Mouse (Mus musculus): ENCODE data around the gene Olfr209. TPM values are rescaled to one million over a fixed set of nuclear protein-coding genes. Genes with fewer than 3 reads are reported as not detected.

Olfr209 gene
- not detected in 2 replicates for polyA plus RNA-seq (2014; fragmentation: Nextera tagmentation; extraction: Ambion mirVana)

DNA sequence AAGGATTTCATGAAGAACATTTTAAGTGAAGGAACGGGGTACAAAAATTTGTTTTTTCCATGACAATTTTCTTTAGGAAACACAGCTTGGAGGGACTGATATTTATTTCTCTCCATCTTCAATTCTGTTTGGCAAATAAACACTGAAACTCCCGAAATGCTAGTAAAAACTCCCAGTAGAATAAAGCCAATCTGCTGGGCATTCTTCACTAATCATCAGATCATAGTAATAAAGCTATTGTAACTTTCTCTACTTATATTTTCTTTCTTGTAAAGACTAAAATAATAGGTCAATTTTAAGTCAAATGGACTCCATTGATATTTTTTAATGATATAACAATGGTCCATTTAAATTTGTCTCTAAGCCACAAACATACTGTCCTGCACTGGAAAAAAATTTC lies at the start of gene Olfr209:
Gene Olfr209, minus strand, starts transcription at position 101 of the 400 bp plus-strand sequence.
- no peaks in the 10 kb centered on the region for H3K4me1 ChIP-seq (ENCODE audit: control insufficient read depth, insufficient read depth, low read length)
- ATAC-seq (no peak), DNase-seq (ENCODE audit: low spot score) (no peak)
- H3K36me3 ChIP-seq (ENCODE audit: control insufficient read depth, insufficient read depth, low read length) = no peaks in the 10 kb centered on the region
- H3K27ac ChIP-seq (ENCODE audit: low read depth, low read length) = no peak within 1 kb of the TSS
- H3K27me3 ChIP-seq (replicated peaks; ENCODE audit: control insufficient read depth, insufficient read depth, low read length) = no peaks in the 10 kb centered on the region
- no peaks in the 10 kb centered on the region for H3K9me3 ChIP-seq (replicated peaks; ENCODE audit: control insufficient read depth, low read length)
- H3K4me3 ChIP-seq (ENCODE audit: low read depth, low read length) = no peak within 1 kb of the TSS
- no peak within 1 kb of the TSS for H3K4me2 ChIP-seq (ENCODE audit: low read length)
- H3K9ac ChIP-seq (ENCODE audit: low read length) = no peak within 1 kb of the TSS
- WGBS = 78% methylated on average over 2 of the region's 2 CpGs

DNA sequence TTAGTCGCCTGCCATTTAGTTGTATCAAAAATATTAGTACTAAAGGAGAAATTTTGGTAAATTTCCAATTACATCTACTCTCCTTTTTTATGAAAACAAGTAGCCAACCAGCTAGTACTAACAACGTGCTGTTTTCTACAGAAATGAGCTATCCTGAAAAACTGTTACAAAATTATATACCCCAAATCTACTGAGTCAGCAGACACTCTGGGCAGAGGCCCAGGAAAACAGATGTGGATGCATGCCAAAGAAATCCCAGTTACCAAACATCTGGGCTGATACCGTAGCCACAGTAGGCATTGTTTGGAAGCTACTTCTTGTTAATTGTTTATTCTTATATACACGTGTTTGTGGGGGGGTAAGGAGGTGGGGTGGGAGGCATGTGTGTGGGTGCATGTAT lies 49.7 kb upstream of the Olfr209 start:
- no peak overlapping the region for H3K4me2 ChIP-seq (ENCODE audit: low read length)
- ATAC-seq (no peak), DNase-seq (ENCODE audit: low spot score) (no peak)
- H3K9me3 ChIP-seq (replicated peaks; ENCODE audit: control insufficient read depth, low read length) = no peaks in the 10 kb centered on the region
- H3K9ac ChIP-seq (ENCODE audit: low read length) = no peak overlapping the region
- peaks cover 4% of the 10 kb centered on the region; the same call in 1 of the 2 replicates for H3K4me1 ChIP-seq (ENCODE audit: control insufficient read depth, insufficient read depth, low read length)
- no peak overlapping the region for H3K4me3 ChIP-seq (ENCODE audit: low read depth, low read length)
- no peaks in the 10 kb centered on the region for H3K27me3 ChIP-seq (replicated peaks; ENCODE audit: control insufficient read depth, insufficient read depth, low read length)
- H3K27ac ChIP-seq (ENCODE audit: low read depth, low read length) = no peak overlapping the region
- WGBS = 72% methylated on average over 4 of the region's 4 CpGs
- H3K36me3 ChIP-seq (ENCODE audit: control insufficient read depth, insufficient read depth, low read length) = no peaks in the 10 kb centered on the region

GRCm38 (mm10) chr16:59409800-59410199 lies 46.0 kb upstream of the Olfr209 start:
- Histone ChIP-seq H3K9me3 (replicated peaks; ENCODE audit: control insufficient read depth, low read length) (no peaks in the 10 kb centered on the region), H3K4me3 (ENCODE audit: low read depth, low read length) (no peak overlapping the region), H3K4me1 (ENCODE audit: control insufficient read depth, insufficient read depth, low read length) (peaks cover 4% of the 10 kb centered on the region; the same call in 1 of the 2 replicates), H3K27me3 (replicated peaks; ENCODE audit: control insufficient read depth, insufficient read depth, low read length) (no peaks in the 10 kb centered on the region), H3K9ac (ENCODE audit: low read length) (no peak overlapping the region), H3K27ac (ENCODE audit: low read depth, low read length) (no peak overlapping the region), H3K4me2 (ENCODE audit: low read length) (no peak overlapping the region), H3K36me3 (ENCODE audit: control insufficient read depth, insufficient read depth, low read length) (no peaks in the 10 kb centered on the region)
- 70% methylated on average over 2 of the region's 2 CpGs for WGBS
- ATAC-seq (no peak), DNase-seq (ENCODE audit: low spot score) (no peak)

DNA sequence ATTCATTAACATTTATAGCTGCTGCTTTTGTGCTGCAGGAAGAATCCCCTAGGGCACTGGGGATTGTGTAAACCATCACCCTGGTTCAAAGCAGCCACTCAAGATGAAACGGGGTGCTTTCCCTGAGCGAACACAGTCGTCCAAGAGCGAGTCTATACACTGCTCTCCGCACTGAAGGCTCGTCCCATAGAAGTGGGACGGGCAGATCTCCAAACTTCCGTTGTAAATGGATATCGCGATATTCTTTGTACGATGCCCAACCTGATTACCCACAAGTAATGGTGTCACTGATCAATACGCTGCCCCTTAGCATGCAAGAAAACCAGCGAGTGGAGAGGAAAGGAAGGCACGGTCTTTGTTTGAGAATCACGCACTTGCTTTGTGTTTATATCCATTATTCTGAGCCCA lies 45.6 kb upstream of the Olfr209 start:
- peaks cover 4% of the 10 kb centered on the region; the same call in 1 of the 2 replicates for H3K4me1 ChIP-seq (ENCODE audit: control insufficient read depth, insufficient read depth, low read length)
- H3K4me2 ChIP-seq (ENCODE audit: low read length) = 0 out of 2 replicates have a peak overlapping the region, but pooled peaks have one; percentile 3
- H3K4me3 ChIP-seq (ENCODE audit: low read depth, low read length) = no peak overlapping the region
- DNase-seq (ENCODE audit: low spot score) (peak; percentile 28), ATAC-seq (peak; percentile 44; the same call in 1 of the 2 replicates)
- no peaks in the 10 kb centered on the region for H3K27me3 ChIP-seq (replicated peaks; ENCODE audit: control insufficient read depth, insufficient read depth, low read length)
- no peaks in the 10 kb centered on the region for H3K36me3 ChIP-seq (ENCODE audit: control insufficient read depth, insufficient read depth, low read length)
- 54% methylated on average over 15 of the region's 15 CpGs for WGBS
- H3K9ac ChIP-seq (ENCODE audit: low read length) = no peak overlapping the region
- H3K27ac ChIP-seq (ENCODE audit: low read depth, low read length) = no peak overlapping the region
- no peaks in the 10 kb centered on the region for H3K9me3 ChIP-seq (replicated peaks; ENCODE audit: control insufficient read depth, low read length)

DNA sequence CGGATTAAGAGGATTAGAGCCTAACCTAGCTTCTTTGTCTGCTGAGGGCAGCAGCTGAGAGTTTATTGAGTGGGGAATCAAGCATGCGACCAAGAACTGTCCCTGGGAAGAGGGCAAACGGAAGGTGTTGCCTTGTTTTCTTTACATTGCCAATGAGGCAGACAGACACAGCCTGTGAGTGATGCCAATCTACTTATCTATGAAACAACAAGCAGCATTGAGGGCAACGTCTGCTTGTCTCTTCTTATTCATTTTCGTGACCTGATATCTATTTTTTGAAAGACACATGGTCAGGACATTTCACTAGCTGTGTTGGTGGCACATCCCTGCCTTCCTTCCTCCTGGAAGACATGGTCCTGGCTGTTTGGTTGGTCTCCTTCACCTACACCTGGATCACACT lies 43.2 kb upstream of the Olfr209 start, which contains the start of gene Gabrr3:
Gene Gabrr3, plus strand, starts transcription at position 301 of the 400 bp plus-strand sequence.
- no peak for ATAC-seq
- H3K27me3 ChIP-seq (replicated peaks; ENCODE audit: control insufficient read depth, insufficient read depth, low read length) = no peaks in the 10 kb centered on the region

DNA sequence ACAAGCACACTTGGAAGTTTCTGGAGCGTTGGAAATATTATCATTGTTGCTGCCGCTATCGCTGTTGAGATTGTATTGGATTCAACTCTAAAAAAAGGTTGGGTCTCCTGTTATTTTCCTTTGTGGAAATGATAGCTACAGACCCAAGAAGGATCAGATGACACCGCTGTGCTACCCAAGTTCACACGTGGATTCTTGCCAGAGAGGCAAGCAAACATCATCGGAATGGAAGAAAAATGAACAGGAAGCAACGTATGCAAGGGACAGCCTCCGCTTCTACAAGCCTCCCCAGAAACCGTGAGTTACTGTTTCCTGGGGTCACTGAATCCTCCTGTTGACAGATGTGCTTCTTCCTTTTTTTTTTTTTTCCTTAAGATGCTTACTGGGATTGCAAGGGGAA lies 41.0 kb upstream of the Olfr209 start:
- peaks cover 4% of the 10 kb centered on the region; the same call in 1 of the 2 replicates for H3K4me1 ChIP-seq (ENCODE audit: control insufficient read depth, insufficient read depth, low read length)
- no peaks in the 10 kb centered on the region for H3K27me3 ChIP-seq (replicated peaks; ENCODE audit: control insufficient read depth, insufficient read depth, low read length)
- no peaks in the 10 kb centered on the region for H3K36me3 ChIP-seq (ENCODE audit: control insufficient read depth, insufficient read depth, low read length)
- no peak overlapping the region for H3K27ac ChIP-seq (ENCODE audit: low read depth, low read length)
- DNase-seq (ENCODE audit: low spot score) (no peak), ATAC-seq (no peak)
- no peaks in the 10 kb centered on the region for H3K9me3 ChIP-seq (replicated peaks; ENCODE audit: control insufficient read depth, low read length)
- WGBS = 83% methylated on average over 9 of the region's 9 CpGs
- no peak overlapping the region for H3K4me3 ChIP-seq (ENCODE audit: low read depth, low read length)
- H3K4me2 ChIP-seq (ENCODE audit: low read length) = no peak overlapping the region
- no peak overlapping the region for H3K9ac ChIP-seq (ENCODE audit: low read length)

More for the DNA sequence above, 43.2 kb upstream of the Olfr209 start, which contains the start of gene Gabrr3:
- no peak within 1 kb of the TSS for H3K4me3 ChIP-seq (ENCODE audit: low read depth, low read length)
- no peak for DNase-seq (ENCODE audit: low spot score)
- peaks cover 4% of the 10 kb centered on the region; the same call in 1 of the 2 replicates for H3K4me1 ChIP-seq (ENCODE audit: control insufficient read depth, insufficient read depth, low read length)
- no peak within 1 kb of the TSS for H3K27ac ChIP-seq (ENCODE audit: low read depth, low read length)
- no peak within 1 kb of the TSS for H3K9ac ChIP-seq (ENCODE audit: low read length)
- no peaks in the 10 kb centered on the region for H3K36me3 ChIP-seq (ENCODE audit: control insufficient read depth, insufficient read depth, low read length)
- no peak within 1 kb of the TSS for H3K4me2 ChIP-seq (ENCODE audit: low read length)
- H3K9me3 ChIP-seq (replicated peaks; ENCODE audit: control insufficient read depth, low read length) = no peaks in the 10 kb centered on the region
- WGBS = 39% methylated on average over 5 of the region's 5 CpGs

- no peaks in the 10 kb centered on the region for H3K27me3 ChIP-seq (replicated peaks; ENCODE audit: control insufficient read depth, insufficient read depth, low read length)
- no peaks in the 10 kb centered on the region for H3K9me3 ChIP-seq (replicated peaks; ENCODE audit: control insufficient read depth, low read length)
- DNase-seq (ENCODE audit: low spot score) (peak; percentile 69), ATAC-seq (peak; percentile 89)
- H3K4me2 ChIP-seq (ENCODE audit: low read length) = no peak overlapping the region
- no peak overlapping the region for H3K9ac ChIP-seq (ENCODE audit: low read length)
- 12% methylated on average over 4 of the region's 4 CpGs for WGBS
- H3K36me3 ChIP-seq (ENCODE audit: control insufficient read depth, insufficient read depth, low read length) = no peaks in the 10 kb centered on the region
- no peaks in the 10 kb centered on the region for H3K4me1 ChIP-seq (ENCODE audit: control insufficient read depth, insufficient read depth, low read length)
- H3K4me3 ChIP-seq (ENCODE audit: low read depth, low read length) = no peak overlapping the region
- no peak overlapping the region for H3K27ac ChIP-seq (ENCODE audit: low read depth, low read length)
These were observed 39.9 kb upstream of the Olfr209 start for GRCm38 (mm10) chr16:59403684-59404083.

GRCm38 (mm10) chr16:59401985-59402384 lies 38.2 kb upstream of the Olfr209 start:
- H3K4me3 ChIP-seq (ENCODE audit: low read depth, low read length) = no peak overlapping the region
- no peaks in the 10 kb centered on the region for H3K36me3 ChIP-seq (ENCODE audit: control insufficient read depth, insufficient read depth, low read length)
- H3K4me2 ChIP-seq (ENCODE audit: low read length) = no peak overlapping the region
- H3K9me3 ChIP-seq (replicated peaks; ENCODE audit: control insufficient read depth, low read length) = no peaks in the 10 kb centered on the region
- no peaks in the 10 kb centered on the region for H3K27me3 ChIP-seq (replicated peaks; ENCODE audit: control insufficient read depth, insufficient read depth, low read length)
- DNase-seq (ENCODE audit: low spot score) = no peak
- H3K4me1 ChIP-seq (ENCODE audit: control insufficient read depth, insufficient read depth, low read length) = no peaks in the 10 kb centered on the region
- 74% methylated on average over 4 of the region's 4 CpGs for WGBS
- H3K27ac ChIP-seq (ENCODE audit: low read depth, low read length) = no peak overlapping the region
- no peak for ATAC-seq
- H3K9ac ChIP-seq (ENCODE audit: low read length) = no peak overlapping the region

DNA sequence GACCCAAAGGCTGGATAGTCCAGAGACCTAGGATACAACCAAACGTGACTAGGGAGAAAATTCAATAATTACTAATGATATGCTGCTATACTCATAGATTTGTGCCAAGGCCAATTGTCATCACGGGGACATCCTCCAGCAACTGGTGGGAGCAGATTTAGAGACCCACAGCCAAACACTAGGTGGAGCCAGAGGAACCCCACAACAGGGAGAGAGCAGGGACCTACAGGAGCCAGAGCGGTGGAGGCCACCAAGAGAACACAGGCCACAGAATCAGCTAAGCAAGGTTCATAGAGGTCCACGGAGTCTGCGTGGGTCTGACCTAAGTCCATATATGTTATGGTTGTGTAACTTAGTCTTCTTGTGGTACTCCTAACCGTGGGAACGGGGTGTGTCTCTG lies 37.3 kb upstream of the Olfr209 start:
- 78% methylated on average over 7 of the region's 7 CpGs for WGBS
- H3K4me3 ChIP-seq (ENCODE audit: low read depth, low read length) = no peak overlapping the region
- no peaks in the 10 kb centered on the region for H3K27me3 ChIP-seq (replicated peaks; ENCODE audit: control insufficient read depth, insufficient read depth, low read length)
- H3K9ac ChIP-seq (ENCODE audit: low read length) = no peak overlapping the region
- no peaks in the 10 kb centered on the region for H3K36me3 ChIP-seq (ENCODE audit: control insufficient read depth, insufficient read depth, low read length)
- DNase-seq (ENCODE audit: low spot score) (no peak), ATAC-seq (no peak)
- H3K27ac ChIP-seq (ENCODE audit: low read depth, low read length) = no peak overlapping the region
- no peak overlapping the region for H3K4me2 ChIP-seq (ENCODE audit: low read length)
- no peaks in the 10 kb centered on the region for H3K9me3 ChIP-seq (replicated peaks; ENCODE audit: control insufficient read depth, low read length)
- no peaks in the 10 kb centered on the region for H3K4me1 ChIP-seq (ENCODE audit: control insufficient read depth, insufficient read depth, low read length)
